Mouse (Mus musculus) retina, adult 2 months (tissue): Measurements from ENCODE around the gene Xlr5a.
"Not testable (repeated sequence)": the region's sequence is repeated elsewhere in the genome, so short reads cannot be mapped to it uniquely, and the experiment has no call there.

Experiments used
- DNase-seq: peaks from one replicate; pipeline ENCODE4 v3.0.0-alpha.2; 2012; ENCODE audit warnings: low read depth, low spot score

Gene Xlr5a

DNA sequence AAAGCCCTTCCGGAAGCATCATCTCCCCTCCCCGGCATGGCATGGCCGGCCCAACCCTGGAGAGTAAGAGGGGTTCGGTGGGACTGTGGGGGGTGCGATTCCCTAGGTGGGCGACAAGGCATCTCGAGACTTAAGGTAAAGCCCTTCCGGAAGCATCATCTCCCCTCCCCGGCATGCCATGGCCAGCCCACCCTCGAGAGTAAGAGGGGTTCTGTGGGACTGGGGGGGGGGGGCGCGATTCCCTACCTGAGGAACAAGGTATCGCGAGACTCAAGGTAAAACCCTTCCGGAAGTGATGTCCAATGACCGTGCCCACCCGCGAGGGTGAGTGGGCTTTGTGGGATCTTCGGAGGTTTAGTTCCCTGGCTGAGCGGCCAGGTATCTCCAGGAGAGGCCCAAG is 144.3 kb downstream of the Xlr5a start, which contains the start of gene Xlr5b:
Xlr5b (plus strand) TSS at position 301 of the 400 bp plus-strand sequence.
- not testable (repeated sequence) for DNase-seq

DNA sequence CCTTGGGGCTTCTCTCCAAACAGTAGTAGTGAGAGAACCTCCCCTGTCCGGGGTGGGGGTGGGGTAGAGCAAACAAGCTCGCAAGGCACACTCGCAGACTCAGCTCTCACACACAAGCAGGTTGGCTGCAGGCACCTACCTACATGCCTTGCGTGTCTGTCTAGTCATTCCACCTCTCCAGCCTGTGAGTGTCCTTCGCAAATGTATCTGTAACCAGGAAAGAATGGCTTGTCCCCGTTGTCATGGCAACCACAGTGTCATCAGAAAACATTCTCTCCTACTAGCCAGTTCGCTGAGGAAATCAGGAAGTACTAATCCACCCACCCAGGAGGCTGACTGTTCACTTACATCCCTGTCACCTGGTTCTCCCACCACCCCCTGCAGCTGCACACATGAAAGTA is 149.6 kb downstream of the Xlr5a start:
- DNase-seq, result not testable (repeated sequence)

- DNase-seq, result not testable (repeated sequence)
Measured at GRCm38 (mm10) chrX:73122859-73123829, 169.6 kb downstream of the Xlr5a start.

DNA sequence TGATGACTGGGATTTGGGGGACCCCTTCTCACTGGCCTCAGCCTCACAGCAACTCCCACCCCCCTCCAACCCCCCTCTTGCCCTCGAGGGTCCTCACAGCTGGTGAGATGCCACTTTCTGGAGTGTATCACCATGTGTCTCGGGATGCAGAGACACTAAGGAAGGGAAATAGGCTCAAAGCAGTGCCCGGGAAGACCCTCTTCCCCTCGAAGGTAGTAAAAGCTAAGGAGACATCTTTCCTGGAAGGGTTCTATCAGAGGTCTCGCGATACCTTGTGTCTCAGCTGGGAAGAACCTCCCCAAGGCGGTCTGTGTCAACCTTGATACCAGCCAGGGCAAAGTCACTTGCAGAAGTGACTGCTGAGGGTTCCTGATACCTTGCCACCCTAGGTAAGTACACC is 176.0 kb downstream of the Xlr5a start, which contains the start of gene Gm14685:
Gm14685 (plus strand) TSS at position 301 of the 400 bp plus-strand sequence.
- DNase-seq, result not testable (repeated sequence)

DNA sequence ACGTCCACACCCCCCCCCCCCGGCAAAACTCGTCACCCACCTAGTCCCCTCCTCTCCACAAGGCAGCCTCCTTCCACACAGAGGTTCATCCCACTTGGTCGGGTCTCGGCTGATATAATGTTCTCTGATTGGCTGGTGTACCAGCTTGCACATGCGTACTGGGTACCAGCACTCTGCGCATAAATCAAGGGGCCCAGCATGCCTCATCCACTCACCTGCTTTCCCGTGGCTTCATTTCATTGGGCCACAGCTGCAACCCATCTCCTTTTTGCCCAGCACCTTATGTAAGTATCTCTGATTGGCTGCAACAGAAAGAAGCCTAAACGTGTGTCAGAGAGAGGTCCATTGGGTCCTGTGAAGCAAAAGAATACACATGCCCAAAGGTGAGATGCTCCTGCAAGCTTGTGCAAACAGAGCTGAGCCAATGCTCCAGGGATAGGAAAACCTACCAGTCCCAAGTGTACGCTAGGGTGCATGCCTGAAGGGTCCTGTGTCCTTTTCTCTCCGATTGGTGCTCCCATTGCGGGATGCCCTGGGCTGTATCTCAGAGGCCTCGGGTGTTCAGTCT is 195.8 kb downstream of the Xlr5a start, which contains the start of gene Xlr3a:
Xlr3a (minus strand) TSS at position 155 of the 568 bp plus-strand sequence.
- not testable (repeated sequence) for DNase-seq

- not testable (repeated sequence) for DNase-seq
Measured at GRCm38 (mm10) chrX:73082267-73083055, 210.3 kb downstream of the Xlr5a start, which contains the start of gene Xlr4a. Gene Xlr4a, minus strand, starts transcription at chrX:73082478.

DNA sequence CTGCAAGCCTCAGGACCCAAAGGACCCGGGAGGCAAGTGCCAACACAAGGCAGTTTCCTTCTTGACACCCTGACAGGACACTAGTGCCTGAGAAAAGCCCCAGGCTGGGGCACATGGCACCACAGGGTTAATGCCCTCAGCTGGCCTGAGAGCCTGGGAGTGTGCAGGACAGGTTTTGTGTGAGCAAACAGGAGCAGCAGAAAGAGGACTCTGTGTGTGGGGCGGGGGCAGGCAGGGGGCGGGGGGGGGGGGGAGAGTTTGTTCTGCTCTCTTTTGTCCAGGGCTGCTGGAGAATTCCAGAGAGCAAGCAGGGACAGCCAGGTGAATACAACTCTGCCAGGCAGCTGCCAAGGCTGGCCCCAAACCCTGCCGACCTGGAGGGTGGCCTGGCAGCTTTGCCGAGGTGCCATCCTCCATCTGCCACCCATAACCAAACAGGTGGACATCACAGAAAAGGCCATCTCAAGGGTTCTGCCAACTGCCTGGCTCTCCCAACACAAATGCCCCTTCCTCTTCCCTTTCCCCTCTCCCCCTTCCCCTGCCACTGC is 225.9 kb downstream of the Xlr5a start:
- not testable (repeated sequence) for DNase-seq

DNA sequence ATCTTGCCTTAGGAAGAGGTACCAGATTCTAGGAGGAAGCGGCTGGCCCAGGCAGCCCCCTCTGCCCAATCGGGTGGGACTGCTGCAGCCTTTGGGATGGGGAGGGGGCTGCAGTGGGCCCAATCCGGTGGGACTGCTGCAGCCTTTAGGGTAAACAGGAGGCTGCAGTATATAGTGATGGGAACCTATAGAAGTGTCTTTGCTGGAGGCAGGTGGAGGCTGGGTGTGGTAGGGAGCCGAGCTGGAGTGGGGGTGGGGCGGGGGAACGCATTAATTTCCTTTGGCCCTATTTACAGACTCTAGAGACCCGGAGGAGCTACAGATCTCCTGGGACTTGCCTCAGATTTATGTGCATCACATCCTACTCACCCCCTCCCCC is 228.4 kb downstream of the Xlr5a start, which contains the start of gene Pnma3:
Pnma3 (plus strand) TSS at position 373 of the 379 bp plus-strand sequence.
- DNase-seq, result no peak

GRCm38 (mm10) chrX:73063512-73064414 is 229.0 kb downstream of the Xlr5a start:
- DNase-seq, result no peak

DNA sequence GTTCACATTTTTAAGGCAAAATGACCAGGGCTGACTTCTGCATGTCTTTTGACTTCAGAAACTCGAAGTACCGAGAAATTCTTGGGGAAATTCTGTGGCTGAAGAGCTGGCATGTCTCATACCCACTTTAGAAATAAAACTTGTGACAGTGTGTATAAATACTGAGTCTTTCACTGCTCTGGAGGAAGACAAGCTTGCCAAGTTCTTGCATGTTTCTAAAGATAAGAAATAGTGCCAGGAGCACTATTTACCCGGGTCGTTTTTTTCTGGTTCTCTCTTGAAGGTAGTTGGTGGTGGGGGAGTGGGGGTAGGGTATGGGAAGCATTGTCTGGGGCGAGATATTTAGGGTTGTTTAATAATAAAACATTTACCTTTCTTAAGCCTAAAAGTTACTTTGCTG is 230.5 kb downstream of the Xlr5a start:
- DNase-seq, result no peak

DNA sequence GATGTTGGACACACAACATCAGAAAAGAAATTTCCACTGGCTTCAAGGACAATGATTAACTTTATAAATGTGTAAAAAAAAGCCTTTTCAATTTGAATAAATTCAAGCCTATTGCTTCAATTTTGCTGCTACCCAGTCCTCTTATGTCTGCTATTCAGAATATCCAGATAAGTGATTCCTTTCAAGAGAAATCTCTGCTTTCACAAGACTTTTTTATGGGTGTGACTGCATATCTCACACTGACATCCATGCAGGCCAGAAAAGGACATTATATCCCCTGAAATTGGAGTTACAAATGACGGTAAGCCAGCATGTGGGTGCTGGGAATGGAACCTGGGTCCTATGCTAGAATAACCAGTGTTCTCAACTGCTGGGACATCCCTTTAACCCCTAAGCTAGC is 231.2 kb downstream of the Xlr5a start:
- no peak for DNase-seq
